Mouse (Mus musculus): ENCODE results near the gene Arhgef16. TPM values are rescaled to one million over a fixed set of nuclear protein-coding genes. Genes with fewer than 3 reads are reported as not detected.

Gene Arhgef16
- total and polyA plus RNA-seq, 2 experiments from 2014 or later = 2.7 to 8.1 TPM

DNA sequence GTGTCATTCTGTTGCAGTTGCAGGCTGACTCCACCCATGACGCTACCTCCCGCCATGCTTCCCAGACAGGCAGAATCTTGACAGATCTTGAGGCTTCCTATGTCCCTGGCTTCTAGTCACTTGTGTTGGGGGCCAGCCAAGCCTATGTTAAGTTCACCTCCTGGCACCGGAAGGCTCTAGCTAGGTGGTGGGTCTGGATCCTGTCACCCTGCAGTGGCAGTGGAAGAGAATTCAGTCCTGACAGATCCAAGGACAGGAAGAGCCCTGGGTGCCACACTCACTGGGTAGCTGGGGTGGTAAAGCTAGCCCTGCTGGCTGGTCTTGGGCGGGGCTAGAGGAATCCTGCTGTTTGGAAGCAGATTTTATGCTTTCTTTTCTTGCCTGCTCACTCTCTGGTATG, 23.9 kb upstream of the Arhgef16 start:
- DNase-seq (ENCODE audit: low spot score) (no peak), ATAC-seq (ENCODE audit: low FRiP score) (no peak)
- Histone ChIP-seq H3K4me1 (ENCODE audit: insufficient read depth, low read length) (no peaks in the 10 kb centered on the region), H3K4me2 (ENCODE audit: low read depth, low read length, poor library complexity, severe bottlenecking) (no peak overlapping the region), H3K4me3 (ENCODE audit: low read depth, low read length) (no peak overlapping the region), H3K9me3 (ENCODE audit: low read length) (no peaks in the 10 kb centered on the region), H3K27ac (ENCODE audit: low read depth, low read length) (no peak overlapping the region), H3K36me3 (ENCODE audit: insufficient read depth, low read length) (no peaks in the 10 kb centered on the region), H3K27me3 (ENCODE audit: insufficient read depth, low read length) (no peaks in the 10 kb centered on the region), H3K9ac (replicated peaks; ENCODE audit: low read length, poor library complexity, severe bottlenecking) (no peak overlapping the region)
- TF ChIP-seq CTCF (IDR thresholded peaks at IDR 0.05) = no peak
- 71% methylated on average over 4 of the region's 4 CpGs for WGBS

DNA sequence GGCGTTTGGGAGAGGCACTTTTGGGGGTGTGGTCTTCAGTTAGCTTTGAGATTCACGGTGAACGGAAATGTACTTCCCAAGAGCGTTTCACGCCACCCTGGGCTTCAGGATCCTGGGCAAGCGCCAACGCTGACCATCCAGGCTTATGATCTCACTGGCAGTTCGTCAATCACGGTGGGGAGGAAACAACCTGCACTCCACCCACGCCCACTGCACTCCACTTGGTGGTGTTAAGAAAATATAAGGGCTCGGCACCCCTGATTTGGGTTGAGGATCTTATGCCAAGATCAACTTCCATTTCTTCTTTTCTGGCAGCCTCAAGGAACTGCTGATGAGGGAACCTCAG, 12.1 kb upstream of the Arhgef16 start:
- DNase-seq (ENCODE audit: low spot score) (no peak), ATAC-seq (ENCODE audit: low FRiP score) (no peak)
- Histone ChIP-seq H3K4me2 (ENCODE audit: low read depth, low read length, poor library complexity, severe bottlenecking) (no peak overlapping the region), H3K27me3 (ENCODE audit: insufficient read depth, low read length) (no peaks in the 10 kb centered on the region), H3K27ac (ENCODE audit: low read depth, low read length) (0 out of 2 replicates have a peak overlapping the region, but pooled peaks have one; percentile 26), H3K36me3 (ENCODE audit: insufficient read depth, low read length) (no peaks in the 10 kb centered on the region), H3K9me3 (ENCODE audit: low read length) (no peaks in the 10 kb centered on the region), H3K9ac (replicated peaks; ENCODE audit: low read length, poor library complexity, severe bottlenecking) (no peak overlapping the region), H3K4me1 (ENCODE audit: insufficient read depth, low read length) (no peaks in the 10 kb centered on the region), H3K4me3 (ENCODE audit: low read depth, low read length) (no peak overlapping the region)
- 72% methylated on average over 11 of the region's 11 CpGs for WGBS
- no peak for TF ChIP-seq CTCF (IDR thresholded peaks at IDR 0.05)

DNA sequence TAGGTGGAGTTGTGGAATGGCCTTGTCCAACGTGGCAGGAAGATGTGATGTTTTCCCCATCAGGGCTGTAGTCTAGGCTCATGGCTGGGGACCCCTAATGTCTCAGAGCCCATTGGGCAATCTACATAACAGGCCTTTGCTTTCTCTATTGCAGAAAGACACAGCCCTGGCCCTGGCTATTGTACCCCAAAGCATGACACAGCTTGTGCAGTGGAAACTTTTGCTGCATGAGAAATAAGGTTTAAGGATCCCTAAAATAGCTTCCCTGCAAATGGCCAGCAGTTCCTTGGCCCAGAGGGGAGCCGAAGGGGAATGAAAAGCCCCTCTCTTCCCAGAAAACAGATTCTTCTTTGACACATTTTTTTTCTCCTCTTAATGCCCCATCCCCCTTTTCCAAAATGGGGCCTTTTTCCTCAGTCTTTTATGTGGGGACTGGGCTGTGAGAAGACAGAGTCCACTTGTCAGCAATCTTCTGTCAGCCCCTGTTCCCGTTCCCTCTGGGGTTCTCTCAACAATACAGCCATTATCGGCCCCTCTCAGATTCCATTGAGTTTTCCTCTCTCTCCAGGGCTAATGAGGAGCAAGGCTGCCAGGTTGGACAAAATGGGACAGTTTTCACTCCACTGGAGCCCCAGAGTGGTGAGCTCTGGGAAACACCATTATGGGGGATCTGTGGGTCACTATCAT, 11.6 kb upstream of the Arhgef16 start:
- TF ChIP-seq CTCF (IDR thresholded peaks at IDR 0.05) = no peak
- peak; percentile 62 for DNase-seq (ENCODE audit: low spot score)

DNA sequence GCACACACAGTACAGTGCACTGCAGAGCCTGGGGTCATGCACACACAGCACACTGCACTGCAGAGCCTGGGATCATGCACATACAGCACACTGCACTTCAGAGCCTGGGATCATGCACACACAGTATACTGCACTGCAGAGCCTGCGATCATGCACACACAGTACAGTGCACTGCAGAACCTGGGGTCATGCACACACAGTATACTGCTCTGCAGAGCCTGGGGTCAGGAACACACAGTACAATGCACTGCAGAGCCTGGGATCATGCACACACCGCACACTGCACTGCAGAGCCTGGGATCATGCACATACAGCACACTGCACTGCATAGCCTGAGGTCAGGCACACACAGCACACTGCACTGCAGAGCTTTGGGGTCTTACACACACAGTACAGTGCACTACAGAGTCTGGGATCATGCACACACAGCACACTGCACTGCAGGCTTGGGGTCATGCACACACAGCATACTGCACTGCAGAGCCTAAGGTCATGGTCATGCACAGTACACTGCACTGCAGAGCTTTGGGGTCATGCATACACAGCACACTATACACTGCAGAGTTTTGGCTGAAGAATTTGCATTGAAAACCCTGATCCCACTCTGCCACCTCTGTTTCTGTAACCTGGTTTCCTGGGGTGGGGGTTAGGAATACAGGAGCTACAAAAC, 10.8 kb upstream of the Arhgef16 start:
- no peak; the same call in 1 of the 2 replicates for ATAC-seq (ENCODE audit: low FRiP score)
- Histone ChIP-seq H3K27me3 (ENCODE audit: insufficient read depth, low read length) (no peaks in the 10 kb centered on the region), H3K4me3 (ENCODE audit: low read depth, low read length) (no peak overlapping the region), H3K27ac (ENCODE audit: low read depth, low read length) (0 out of 2 replicates have a peak overlapping the region, but pooled peaks have one; percentile 57), H3K4me2 (ENCODE audit: low read depth, low read length, poor library complexity, severe bottlenecking) (no peak overlapping the region), H3K9me3 (ENCODE audit: low read length) (no peaks in the 10 kb centered on the region), H3K4me1 (ENCODE audit: insufficient read depth, low read length) (no peaks in the 10 kb centered on the region), H3K9ac (replicated peaks; ENCODE audit: low read length, poor library complexity, severe bottlenecking) (no peak overlapping the region), H3K36me3 (ENCODE audit: insufficient read depth, low read length) (no peaks in the 10 kb centered on the region)
- no peak for DNase-seq (ENCODE audit: low spot score)
- WGBS = 96% methylated on average over 2 of the region's 2 CpGs
- no peak for TF ChIP-seq CTCF (IDR thresholded peaks at IDR 0.05)

More for the DNA sequence above, 11.6 kb upstream of the Arhgef16 start:
- Histone ChIP-seq H3K27me3 (ENCODE audit: insufficient read depth, low read length) (no peaks in the 10 kb centered on the region), H3K9me3 (ENCODE audit: low read length) (no peaks in the 10 kb centered on the region), H3K4me3 (ENCODE audit: low read depth, low read length) (no peak overlapping the region), H3K27ac (ENCODE audit: low read depth, low read length) (0 out of 2 replicates have a peak overlapping the region, but pooled peaks have one; percentile 57), H3K4me2 (ENCODE audit: low read depth, low read length, poor library complexity, severe bottlenecking) (no peak overlapping the region), H3K9ac (replicated peaks; ENCODE audit: low read length, poor library complexity, severe bottlenecking) (no peak overlapping the region), H3K4me1 (ENCODE audit: insufficient read depth, low read length) (no peaks in the 10 kb centered on the region), H3K36me3 (ENCODE audit: insufficient read depth, low read length) (no peaks in the 10 kb centered on the region)
- WGBS = 51% methylated on average over 4 of the region's 4 CpGs
- ATAC-seq (ENCODE audit: low FRiP score) = 0 out of 2 replicates have a peak, but pooled peaks have one; percentile 52

DNA sequence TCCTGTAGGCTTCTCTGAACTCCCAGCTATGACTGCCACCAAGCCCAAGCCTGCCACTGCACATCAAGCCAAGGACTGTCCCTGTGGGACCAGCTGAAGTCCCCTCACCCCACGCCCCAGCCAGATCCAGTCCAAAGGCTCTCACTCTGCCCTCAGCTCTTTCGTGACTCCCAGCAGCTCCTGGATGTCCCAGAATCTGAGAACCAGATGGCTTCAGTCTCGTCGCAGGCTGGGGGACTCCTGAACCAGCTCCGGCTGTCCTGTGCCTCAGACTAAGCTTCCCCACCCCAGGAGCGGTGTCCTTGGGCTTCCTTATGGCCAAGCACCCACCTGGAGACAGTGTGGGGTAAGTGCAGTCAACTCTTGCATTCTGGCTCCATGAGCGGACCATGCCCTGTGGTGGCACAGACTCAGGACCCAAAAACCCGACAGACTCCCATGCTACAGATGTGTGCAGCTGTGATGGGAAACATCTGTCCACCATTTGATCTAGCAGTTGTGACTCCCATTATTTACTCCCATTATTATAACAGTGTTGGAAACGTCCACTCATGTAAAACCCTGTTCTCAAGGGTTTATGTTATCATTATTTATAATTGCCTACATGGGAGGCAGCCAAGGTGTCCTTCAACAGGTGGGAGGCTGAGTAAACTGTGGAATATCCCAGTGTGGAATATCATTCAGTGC, 9.2 kb upstream of the Arhgef16 start:
- Histone ChIP-seq H3K4me1 (ENCODE audit: insufficient read depth, low read length) (no peaks in the 10 kb centered on the region), H3K9me3 (ENCODE audit: low read length) (no peaks in the 10 kb centered on the region), H3K4me3 (ENCODE audit: low read depth, low read length) (no peak overlapping the region), H3K36me3 (ENCODE audit: insufficient read depth, low read length) (no peaks in the 10 kb centered on the region), H3K27me3 (ENCODE audit: insufficient read depth, low read length) (no peaks in the 10 kb centered on the region), H3K9ac (replicated peaks; ENCODE audit: low read length, poor library complexity, severe bottlenecking) (no peak overlapping the region), H3K27ac (ENCODE audit: low read depth, low read length) (no peak overlapping the region), H3K4me2 (ENCODE audit: low read depth, low read length, poor library complexity, severe bottlenecking) (no peak overlapping the region)
- no peak for DNase-seq (ENCODE audit: low spot score)
- 82% methylated on average over 9 of the region's 9 CpGs for WGBS
- TF ChIP-seq CTCF (IDR thresholded peaks at IDR 0.05) = no peak
- no peak for ATAC-seq (ENCODE audit: low FRiP score)

DNA sequence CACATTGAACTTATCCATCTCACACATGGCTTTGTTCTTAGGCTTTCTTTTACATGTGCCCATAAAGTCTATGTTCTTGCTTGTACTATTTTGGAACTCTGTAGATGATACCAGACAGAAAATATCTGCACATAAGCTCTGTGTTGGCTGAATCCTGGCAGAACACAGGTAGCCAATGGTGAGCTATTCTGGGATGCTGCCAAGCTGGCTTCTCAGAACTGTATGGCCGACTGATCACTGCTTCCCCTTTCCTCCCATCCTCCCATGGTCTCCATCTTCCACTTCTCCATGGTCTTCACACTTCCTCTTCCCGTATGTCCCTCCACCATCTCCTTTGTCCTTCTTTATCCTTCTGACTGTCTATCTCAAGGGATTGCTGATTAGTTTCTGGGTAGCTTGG, 7.7 kb upstream of the Arhgef16 start:
- TF ChIP-seq CTCF (IDR thresholded peaks at IDR 0.05) = no peak
- Histone ChIP-seq H3K9ac (replicated peaks; ENCODE audit: low read length, poor library complexity, severe bottlenecking) (no peak overlapping the region), H3K4me2 (ENCODE audit: low read depth, low read length, poor library complexity, severe bottlenecking) (no peak overlapping the region), H3K4me3 (ENCODE audit: low read depth, low read length) (no peak overlapping the region), H3K9me3 (ENCODE audit: low read length) (no peaks in the 10 kb centered on the region), H3K27ac (ENCODE audit: low read depth, low read length) (no peak overlapping the region), H3K36me3 (ENCODE audit: insufficient read depth, low read length) (no peaks in the 10 kb centered on the region), H3K27me3 (ENCODE audit: insufficient read depth, low read length) (no peaks in the 10 kb centered on the region), H3K4me1 (ENCODE audit: insufficient read depth, low read length) (no peaks in the 10 kb centered on the region)
- 81% methylated on average over 2 of the region's 2 CpGs for WGBS
- ATAC-seq (ENCODE audit: low FRiP score) = no peak
- no peak for DNase-seq (ENCODE audit: low spot score)

All from midbrain, postnatal 0 days (tissue).